Mouse (Mus musculus) NIH3T3 (cell line): ENCODE results near the gene Afdn.
A peak's percentile ranks its signal among the peaks of the same experiment; 100 is the strongest.
"Not testable (repeated sequence)": the region's sequence is repeated elsewhere in the genome, so short reads cannot be mapped to it uniquely, and the experiment has no call there.

Source experiments
- DNase-seq: peaks from one replicate; pipeline ENCODE4 v3.0.0-alpha.2; 2012; ENCODE audit warnings: low read depth

Afdn gene

DNA sequence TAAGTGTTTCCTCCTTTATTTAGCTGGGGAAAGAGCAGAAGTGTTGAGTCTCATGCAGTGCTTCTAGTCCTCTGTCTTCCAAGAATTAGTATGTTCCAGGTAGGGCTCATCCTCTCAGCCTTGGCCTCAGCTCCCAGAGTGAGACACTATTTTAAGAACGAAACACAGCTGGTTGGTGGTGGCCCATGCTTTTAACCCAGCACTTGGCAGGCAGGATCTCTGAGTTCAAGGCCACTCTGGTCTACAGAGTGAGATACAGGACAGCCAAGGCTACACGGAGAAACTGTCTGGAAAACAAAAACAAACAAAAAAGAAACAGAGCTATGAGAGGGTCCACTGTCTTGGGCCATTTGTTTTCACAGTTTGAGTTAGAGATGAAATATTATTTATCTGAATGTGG lies 17.3 kb downstream of the Afdn start:
- DNase-seq, result no peak

DNA sequence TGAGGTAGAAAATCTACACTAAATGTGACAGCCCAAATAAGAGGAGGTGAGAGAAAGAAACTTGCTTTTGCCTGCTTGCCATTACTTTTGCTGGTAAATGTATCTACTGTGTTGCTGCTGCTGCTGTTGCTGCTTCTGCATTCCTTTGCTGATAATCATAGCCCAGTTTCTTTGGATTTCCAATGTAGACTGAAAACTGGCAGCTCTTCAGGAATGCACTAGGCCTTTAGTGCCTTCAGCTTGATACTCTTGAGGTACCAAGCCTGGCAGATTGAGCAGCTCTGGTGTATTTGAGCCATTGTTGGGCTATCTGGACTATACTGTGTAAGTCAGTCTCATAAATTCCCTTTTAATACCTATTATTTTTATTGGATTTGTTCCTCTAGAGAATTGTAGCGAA lies 18.5 kb downstream of the Afdn start:
- peak; percentile 51 for DNase-seq

DNA sequence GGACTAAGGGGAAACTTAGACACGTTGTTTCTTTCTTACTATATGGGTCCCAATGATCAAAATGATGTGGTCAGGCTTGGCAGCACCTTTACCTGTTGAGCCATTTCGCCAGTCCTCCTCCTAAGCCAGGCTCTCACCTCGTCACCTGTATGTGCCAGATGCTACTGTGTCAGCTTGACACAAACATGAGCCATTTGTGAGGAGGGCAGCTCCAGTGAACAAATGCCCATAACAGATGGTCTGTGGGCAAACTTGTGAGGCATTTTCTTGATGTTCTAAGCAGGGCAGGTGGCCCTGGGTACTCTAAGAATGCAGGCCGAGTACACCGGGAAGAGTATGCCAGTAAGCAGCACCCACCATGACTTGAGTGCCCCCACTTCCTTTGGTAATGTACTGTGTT lies 21.6 kb downstream of the Afdn start:
- no peak for DNase-seq

DNA sequence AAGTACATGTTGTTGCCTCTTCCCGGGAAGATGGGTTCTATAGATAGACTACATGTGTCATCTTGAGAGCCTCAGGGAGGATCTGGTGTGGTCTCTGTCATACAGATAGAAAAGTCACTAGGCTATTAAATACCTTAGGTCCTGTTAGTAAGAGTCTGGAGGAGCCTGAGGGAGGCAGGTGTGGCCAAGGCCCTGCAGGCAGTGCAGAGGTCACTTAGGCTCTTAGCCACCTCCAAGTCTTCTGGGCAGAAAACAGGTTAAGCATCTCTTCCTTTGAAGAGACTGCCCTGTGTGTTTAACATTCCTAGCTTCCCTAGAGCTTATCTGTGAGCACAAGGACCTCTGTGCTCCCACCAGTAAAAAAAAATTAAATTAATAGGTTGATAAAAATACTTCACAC lies 23.1 kb downstream of the Afdn start:
- DNase-seq, result no peak

DNA sequence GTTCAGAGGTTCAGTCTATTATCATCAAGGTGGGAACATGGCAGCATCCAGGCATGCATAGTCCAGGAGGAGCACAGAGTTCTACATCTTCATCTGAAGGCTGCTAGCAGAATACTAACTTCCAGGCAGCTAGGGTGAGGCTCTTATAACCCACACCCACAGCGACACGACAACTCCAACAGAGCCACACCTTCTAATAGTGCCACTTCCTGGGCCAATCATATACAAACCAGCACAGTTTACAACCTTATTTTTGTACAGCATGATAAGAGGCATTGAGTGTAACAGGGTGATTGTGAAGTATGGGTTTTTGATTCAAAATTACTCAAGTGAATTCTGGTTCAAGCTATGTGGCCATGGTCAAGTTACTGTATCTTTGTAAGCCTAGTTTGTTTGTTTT lies 29.7 kb downstream of the Afdn start:
- DNase-seq, result not testable (repeated sequence)

- DNase-seq, result no peak
These were observed 37.4 kb downstream of the Afdn start for GRCm38 (mm10) chr17:13797691-13798090.

GRCm38 (mm10) chr17:13802836-13803408 lies 42.6 kb downstream of the Afdn start:
- peak; percentile 67 for DNase-seq

DNA sequence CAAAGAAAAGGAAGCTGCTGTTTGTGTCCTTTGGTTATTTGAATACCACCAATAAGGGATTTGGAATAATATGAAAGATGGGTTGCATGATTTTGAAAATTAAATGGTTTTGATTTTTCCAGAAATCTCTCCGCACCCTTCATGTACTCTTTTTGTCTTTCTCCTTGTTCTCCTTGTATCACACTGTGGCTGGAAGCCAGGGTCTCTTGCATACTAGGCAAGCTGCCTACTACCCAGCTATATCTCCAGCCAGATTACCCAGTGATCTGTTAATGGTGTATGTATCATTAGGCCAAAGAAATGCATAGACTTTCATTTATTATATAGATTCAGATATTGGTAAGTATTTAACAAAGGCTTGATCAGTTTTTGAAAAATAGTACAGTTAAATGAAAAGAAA lies 45.7 kb downstream of the Afdn start:
- DNase-seq, result no peak

DNA sequence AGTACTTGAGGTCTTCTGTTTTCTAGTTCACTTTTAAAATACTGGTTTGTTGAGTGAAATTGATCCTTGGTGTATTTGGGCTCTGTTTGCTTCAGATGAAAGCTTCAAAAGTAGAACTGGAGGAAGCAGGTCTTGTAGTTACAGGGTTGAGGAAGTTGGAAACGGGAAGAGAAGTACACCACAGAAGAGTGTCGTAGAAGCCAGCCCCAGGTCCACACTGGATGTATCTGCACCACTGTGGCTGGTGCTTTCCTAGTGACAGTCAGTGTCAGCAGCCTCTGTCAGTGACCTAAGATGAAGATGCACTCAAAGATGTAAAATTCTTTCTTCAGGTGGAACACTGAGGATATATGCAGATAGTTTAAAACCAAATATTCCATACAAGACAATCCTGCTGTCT lies 57.5 kb downstream of the Afdn start:
- no peak for DNase-seq

- DNase-seq, result no peak
These were observed 59.0 kb downstream of the Afdn start for GRCm38 (mm10) chr17:13819342-13819741.

DNA sequence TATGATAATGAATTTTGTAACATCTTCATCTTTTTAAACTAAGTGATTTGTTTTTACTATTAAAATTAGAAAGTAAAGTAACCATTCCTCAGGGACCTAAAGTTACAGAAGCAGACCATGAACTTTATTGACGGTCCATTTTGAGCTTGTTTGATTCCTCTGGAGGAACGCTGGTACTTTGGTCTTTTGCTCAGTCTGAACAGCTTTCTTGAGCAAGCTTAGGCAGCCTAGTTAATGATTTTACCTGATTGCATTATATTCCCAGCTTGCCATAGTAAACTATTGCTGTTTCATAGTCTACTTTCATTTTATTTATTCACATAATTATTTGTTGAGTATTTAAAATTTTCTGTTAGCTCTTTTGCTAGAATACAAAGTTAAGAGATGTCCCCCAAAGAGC lies 60.3 kb downstream of the Afdn start:
- DNase-seq, result no peak

DNA sequence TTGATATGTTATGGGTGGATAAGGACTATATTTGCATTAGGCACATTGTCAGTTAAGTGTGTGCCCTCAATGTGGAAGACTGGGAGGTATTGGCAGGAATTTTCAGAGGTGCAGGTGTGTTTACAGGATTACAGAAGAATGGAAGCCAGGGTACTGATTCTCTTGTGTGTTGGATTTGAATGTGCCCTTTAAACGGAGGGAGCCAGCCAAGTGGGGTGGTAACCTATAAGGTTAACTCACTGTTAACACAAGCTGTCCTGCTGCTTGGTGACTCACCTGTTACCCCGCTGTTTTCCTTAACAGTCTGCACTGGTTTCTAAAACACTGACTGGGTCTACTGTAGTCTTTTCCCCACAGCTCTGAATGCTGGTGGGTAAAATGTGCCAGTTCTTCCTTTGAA lies 65.1 kb downstream of the Afdn start:
- DNase-seq, result no peak

DNA sequence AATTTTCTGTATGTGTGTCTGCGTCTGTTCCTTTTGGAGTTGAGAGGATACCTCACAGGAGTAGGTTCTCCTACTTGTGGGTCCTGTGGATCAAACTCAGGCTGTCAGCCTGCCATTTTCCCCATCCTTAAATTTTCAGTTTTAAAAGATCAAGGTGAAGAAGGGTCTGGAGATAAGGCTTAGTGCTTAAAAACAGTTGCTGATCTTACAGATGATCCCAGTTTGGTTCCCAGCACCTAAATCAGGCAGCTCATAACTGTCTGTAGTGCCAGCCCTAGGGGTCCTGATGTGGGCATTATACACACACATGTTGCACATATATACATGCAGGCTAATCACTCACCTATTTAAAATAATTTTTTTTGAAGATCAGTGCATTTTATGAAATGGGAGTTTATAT lies 69.9 kb downstream of the Afdn start:
- no peak for DNase-seq

DNA sequence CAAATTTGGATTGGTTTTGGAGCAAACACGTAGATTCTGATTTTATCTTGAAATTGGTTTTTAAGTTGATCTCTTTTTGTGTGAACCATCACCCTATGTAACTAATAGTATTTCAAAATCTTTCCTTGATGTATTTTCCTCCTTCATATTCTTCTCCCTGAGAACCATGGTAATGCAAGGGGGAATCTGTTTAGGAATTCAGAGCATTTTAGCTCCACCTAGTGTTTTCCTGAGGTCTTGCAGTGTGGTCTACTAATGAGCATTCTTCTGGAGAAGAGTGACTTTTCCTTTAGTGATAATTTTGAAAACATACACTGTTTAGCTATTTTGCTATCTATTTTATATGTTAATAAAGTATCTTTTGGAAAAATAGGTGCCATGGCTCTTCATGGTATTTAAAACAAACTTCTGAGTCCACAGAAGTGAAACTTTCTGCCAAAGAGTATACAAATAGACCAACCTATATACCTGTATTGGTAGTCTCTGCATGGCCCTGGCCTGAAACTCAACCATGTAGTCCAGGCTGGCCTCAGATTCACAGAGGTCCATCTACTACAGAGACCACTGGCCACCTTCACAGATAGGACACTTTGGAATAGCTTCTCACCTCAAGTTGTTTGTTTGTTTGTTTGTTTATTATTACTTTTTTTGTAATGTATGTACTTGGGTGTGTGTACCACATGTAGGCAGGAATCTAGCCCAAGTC lies 70.5 kb downstream of the Afdn start:
- peak; percentile 88 for DNase-seq

DNA sequence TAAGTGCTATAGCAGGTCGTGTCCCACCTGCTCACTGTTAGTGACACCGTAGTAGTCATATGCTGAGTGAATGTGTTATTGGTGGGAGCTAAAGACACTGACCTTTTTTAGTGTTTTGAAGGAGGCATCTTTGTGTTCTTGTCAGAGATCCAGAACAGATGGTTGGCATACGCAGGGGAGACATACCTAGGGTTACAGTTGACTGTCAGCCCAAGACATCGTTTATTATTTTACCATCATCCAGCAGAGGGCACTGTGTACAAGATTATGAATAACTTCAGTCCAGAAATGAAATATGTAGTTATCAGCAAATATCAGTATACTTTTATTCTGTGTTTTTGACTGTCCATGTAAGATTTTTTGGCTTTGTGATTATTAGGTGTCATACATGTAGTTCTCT lies 75.5 kb downstream of the Afdn start:
- DNase-seq, result peak; percentile 83

DNA sequence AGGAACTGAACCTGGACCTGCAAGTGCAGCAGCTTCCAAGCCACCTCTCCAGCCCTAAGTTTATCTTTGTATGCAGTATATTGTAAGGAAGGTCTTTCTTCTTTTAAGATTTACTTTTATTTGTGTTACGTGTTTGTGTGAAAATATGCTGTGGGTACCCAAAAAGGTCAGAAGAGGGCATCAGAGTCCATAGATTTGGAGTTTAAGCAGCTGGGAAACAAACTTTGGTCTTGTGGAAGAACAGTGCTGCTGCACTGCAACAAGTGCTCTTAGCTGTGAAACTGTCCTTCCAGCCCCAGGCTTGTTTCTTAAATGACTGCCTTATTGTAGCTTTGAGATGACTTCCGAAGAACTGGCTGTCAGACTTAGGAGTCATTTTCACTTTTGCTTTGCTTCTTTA lies 89.8 kb downstream of the Afdn start:
- peak; percentile 34 for DNase-seq

- not testable (repeated sequence) for DNase-seq
These were observed 93.5 kb downstream of the Afdn start for GRCm38 (mm10) chr17:13853883-13854282.

GRCm38 (mm10) chr17:13855396-13855795 lies 95.1 kb downstream of the Afdn start:
- DNase-seq, result no peak

DNA sequence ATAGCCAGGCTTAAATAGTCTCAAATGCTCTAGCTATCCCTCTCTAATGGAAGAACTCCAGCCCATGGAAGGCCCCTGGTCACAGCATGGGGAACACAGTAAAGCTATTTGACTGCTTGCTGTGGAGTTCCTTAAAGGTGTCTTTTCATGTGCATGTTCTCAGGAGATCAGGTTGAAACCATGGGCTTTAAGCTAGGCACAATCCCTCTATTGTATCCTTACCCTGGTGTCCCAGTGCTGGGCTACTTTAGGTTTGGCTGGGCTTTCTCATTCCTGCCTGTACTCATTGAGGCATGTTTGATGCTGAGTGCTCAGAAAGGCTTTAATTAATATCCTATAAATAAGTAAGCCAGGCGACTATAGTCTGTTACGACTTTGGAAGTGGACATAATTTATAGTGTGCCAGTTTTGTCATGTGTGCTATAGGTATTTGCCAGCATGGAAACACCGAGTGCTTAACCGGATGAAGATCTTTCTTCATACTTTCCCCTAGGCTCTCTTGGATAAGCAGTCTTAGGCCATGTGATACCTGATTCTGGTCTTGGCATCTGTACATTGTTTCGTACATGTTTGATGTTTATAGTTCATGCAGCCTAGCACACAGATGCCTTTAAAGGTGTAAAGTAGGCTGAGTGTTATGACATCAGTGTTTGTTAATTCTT lies 96.2 kb downstream of the Afdn start:
- DNase-seq, result no peak

GRCm38 (mm10) chr17:13865340-13865739 lies 105.0 kb downstream of the Afdn start:
- DNase-seq, result no peak

GRCm38 (mm10) chr17:13866951-13867351 lies 106.6 kb downstream of the Afdn start:
- DNase-seq, result peak; percentile 47

- no peak for DNase-seq
These were observed 107.1 kb downstream of the Afdn start for GRCm38 (mm10) chr17:13867475-13867874.

DNA sequence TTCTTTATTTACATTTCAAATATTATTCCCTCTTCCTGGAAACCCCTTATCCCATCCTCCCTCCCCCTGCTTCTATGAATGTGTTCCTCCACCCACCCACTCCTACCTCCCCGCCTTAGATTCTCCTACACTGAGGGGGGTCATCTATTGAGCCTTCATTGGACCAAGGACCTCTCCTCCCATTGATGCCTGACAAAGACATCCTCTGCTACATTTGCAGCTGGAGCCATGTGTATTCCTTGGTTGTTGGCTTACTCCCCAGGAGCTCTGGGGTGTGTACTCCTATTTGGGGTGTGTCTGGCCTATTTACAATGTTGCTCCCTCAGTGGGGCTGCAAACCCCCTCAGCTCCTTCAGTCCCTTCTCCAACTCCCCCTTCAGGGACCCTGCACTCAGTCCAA lies 109.9 kb downstream of the Afdn start:
- no peak for DNase-seq

DNA sequence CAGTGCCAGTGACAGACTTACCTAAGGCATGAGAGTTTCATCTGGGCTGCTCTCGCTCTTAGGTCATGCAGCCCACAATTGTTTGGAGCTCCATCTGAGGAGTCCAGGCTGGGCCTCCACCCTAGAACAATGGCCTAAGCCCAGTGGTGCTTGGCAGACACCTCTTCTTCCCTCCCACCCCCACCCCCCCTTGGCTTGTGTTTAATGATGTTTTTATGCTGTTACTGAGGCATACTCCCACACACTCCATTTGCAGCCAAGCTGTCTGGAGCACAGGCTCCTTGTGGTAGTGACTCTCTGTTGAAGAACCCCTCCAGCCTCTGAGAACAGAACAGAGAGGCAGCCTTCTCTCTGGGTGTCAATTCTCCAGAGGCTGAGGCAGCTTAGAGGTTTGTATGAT lies 113.9 kb downstream of the Afdn start:
- DNase-seq, result peak; percentile 33
